Mouse (Mus musculus) liver, postnatal 0 days (tissue): ENCODE data around the gene Gvin1.
"Not testable (repeated sequence)": the region's sequence is repeated elsewhere in the genome, so short reads cannot be mapped to it uniquely, and the experiment has no call there.

Source experiments
- CTCF ChIP-seq: sonication (generic); IDR thresholded peaks from 2 replicates; pipeline ENCODE4 v1.5.1; 2016; ENCODE audit warnings: antibody characterized with exemption, low read depth
- EP300 ChIP-seq: IDR thresholded peaks from 2 replicates; pipeline ENCODE4 v1.6.1; 2016; ENCODE audit warnings: antibody characterized with exemption, low read depth, mild to moderate bottlenecking

- TF ChIP-seq CTCF, EP300: not testable (repeated sequence)
Observed at GRCm38 (mm10) chr7:106240484-106241275, 25.6 kb upstream of the Gvin1 start.
